Mouse (Mus musculus) lung, postnatal 4 days (tissue): Measurements from ENCODE around the gene Luc7l3.

Source experiments
- DNase-seq, 2 experiments: peaks; one replicate each; pipeline ENCODE4 v3.0.0; 2021

Gene Luc7l3

DNA sequence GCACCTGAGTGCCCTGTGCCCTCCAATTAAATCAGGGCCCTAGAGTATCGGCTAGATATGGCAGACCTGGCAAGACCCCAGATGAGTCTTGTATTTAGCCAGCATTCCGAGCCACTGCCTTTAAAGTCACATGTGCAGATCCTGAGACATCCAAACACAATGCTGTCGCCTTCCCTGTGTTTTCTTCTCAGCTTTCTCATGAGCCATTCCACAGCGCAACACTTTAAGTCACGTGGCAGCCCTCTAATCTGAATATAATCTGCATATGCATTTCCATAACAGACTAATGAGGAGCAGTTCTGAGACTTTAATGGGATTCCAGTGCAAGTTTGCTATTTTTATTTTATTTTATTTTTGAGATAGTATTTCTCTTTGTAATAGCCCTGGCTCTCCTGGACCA, 66.1 kb downstream of the Luc7l3 start:
- DNase-seq: no peak

DNA sequence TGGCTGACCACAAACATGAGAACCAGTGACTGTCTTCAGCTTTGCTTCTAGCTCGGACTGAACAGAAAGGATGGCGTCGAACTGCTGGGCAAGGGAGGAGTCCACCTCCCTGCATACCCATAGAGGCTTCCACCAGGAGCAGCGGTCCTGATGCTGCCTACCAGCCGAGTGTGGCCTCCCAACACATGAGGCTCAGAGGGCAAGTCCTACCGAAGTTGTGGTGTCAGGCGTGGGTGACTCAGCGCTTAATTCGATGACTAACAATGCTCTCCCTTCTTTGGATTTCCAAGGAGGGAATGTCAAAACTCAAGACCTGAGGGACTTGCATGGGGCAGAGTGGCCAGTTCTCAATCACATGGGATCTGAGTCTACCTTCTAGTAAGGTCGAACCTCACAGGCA, 68.1 kb downstream of the Luc7l3 start:
- DNase-seq: no peak

DNA sequence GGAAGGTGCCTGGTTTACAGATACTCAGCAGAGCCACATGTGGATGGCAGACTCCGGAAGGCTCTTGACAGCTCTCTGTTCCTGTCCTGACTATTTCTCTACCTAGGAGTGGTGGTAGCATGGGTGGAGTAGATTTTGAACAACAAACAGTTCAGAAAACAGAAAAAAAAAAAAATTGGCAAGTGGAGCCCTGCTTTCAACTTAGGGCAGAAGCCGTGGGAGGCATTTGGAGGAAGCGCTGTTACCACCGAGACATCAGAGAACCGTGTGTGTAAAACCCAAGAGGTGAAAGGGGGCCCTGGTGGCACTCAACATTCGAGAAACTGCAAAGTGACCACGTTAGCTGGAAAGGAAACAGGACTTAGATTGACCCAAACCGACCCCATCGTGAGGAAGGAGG, 68.6 kb downstream of the Luc7l3 start:
- DNase-seq: no peak

DNA sequence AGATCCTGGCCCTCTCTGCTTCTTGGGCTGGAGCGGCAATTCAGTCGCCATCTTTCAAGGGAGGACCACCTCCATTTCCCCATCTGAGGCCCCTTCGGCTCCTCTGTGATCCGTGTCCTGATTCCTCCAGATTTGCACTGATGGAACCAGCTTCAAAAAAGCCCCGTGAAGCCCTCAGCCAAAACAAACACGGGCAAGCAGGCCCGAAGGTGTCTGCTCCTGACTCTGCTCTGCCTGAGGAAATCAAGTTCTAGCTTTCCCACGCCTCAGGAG, 75.1 kb downstream of the Luc7l3 start:
- no peak for DNase-seq

DNA sequence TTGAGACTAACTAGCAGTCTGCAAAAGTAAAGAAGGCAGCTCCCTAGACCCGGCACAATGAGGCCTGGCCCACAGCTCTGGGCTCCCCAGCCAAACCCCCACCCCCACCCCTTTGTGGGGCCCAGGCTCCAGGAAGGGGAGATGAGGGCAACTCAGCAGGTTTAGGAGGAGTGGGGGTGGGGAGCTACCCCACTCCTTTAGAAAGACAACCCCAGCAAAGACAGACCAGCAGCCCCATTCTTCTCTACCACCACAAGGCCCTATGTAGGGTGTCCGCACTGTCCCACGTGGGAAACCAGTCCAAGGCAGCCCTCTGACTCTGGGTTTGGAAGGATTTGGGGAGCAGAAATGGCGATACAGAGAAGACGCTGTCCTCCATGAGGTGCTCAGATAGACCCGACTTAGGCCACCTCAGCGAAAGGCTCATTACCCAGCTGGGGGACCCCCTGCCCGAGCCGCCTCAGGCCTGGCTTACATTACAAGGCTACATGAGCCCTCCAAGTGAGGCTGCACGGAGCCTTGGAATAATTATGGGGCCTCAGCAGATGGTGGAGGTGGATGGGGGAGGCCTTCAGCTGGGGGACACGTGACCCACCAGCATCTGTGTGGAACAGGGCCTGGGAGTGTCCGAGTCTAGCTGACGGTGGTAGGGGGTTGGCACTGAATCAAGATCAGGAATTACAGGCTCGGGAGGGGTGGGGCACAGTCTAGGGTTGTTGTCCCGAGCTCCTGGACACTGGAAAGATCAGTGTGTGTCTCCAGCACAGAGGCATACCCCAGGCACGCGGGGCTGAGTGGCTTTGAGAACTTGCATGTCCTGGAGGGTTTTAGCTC, 75.6 kb downstream of the Luc7l3 start, which contains the start of gene Wfikkn2:
Wfikkn2 (minus strand) TSS at position 51 of the 834 bp plus-strand sequence.
- DNase-seq: no peak

DNA sequence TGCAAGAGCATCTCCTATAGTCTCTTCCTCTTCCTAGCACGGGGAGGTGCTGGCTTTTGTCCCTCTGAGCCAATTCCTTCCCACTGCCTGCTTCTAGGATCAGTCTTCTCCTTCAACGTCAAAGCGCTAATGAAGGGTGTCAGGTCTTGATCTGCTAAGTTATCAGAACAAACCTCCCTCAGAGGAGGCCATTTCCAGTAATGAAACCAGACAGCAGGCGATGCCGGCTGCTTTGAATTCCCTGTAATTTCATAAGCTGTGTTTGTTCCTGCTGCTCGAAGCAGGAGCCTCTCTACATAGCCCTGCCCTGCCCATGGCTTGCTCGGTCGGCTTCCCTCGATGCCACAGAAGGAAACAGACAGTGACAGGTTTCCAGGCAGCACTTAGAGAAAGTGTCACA, 77.4 kb downstream of the Luc7l3 start:
- DNase-seq: no peak

DNA sequence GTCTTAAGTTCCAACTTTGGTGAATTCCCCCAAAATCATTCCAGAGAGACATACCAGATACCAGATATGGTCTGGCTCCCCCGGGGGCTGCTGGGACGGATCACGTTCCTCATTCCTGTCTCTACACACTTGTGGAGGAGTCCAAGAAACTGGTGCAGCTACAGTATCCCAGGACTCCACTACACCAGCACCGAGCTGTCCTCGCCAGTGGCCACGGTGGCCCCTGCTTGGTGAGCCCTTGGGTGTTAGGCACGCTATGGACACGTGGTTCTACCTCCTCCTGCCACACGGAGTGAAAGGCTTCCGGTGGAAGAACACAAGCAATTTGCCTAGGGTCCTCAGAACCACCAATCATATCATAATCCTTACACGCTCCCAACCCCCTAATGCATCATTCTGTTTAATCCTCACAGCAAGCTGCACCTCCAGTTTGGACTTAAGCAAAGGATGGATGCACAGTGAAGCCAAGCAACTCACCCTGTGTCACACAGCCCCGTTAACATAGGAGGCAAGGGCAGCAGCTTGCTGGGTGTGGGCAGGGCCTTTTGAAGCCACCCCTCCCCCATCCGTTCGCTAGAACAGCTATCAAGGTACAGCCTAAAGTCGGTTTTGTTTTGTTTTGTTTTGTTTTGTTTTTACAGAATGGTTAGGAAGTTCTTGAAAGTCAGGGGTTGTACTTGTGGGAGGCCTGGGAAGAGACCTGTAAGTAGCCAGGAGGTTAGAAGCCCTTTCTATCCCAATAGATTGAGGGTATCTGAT, 78.2 kb downstream of the Luc7l3 start:
- DNase-seq: no peak

DNA sequence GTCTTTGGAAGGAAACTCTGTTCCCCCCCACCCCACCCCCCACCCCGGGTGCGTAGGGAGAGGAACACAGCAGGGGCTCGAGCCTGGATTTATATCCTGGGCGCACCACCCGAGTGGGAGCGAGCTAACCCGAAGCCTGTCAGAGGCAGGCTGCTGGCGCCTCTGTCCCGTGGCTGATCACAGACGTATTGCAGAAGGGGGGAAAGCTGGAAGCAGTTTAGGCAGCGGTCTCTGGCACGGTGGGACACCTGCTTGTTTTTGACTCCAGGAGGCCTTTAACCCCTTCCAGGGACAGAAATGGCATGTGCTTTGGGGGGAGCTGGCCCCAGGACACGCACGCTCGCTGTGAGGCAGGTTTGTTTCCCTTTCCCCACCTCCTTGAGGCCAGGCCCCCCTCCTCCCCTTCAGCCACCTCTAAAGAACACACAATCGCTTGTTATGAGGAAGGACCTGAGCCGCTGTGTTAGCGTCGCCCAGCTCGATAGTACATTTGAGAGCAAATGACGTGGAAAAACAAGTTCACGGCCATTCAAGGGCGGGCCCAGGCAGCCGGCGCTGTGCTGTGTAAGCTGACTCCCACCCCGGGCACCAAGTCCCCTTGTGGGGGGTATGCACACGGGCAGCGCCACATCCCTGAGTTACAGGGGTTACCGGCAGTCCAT, 78.9 kb downstream of the Luc7l3 start:
- DNase-seq: peak; percentile 35 to 38

DNA sequence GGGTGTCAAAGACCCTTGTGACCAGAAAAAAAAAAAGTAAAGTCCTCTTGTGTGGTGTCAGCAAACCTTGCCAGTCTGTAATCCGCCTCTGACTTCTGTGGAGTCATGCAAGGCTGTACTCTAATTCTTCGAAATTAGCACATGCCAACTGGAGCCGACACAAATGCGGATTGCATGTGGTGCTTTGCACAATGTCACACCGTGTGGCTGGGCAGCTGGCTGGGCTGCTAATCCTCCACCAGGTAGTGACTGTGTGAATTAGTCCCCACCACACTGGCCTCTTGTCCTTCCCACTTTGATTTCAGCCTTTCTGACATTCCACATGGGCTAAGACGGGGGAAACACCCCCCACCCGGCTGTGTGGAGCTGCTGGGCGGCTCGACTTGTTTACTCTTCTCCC, 82.1 kb downstream of the Luc7l3 start:
- no peak for DNase-seq

DNA sequence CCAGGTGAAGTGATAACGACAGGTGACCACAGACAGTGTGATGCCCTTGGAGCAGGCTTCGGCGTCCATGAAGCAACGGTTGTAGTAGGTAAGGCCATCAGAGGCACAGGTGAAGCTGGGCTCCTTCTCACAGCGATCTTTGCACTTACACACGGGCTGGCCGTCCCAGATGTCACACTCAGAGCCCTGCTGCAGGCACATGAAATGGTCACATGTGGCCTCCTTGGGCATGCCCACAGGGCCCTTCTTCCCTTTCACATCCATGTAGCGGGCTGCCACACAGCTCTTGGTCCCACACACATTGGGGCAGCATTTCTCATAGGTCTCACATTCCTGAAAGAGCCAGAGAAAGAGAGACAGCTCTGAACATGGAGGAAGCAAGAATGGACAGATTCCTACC, 83.0 kb downstream of the Luc7l3 start:
- DNase-seq: no peak
